Comparison of ENCODE assay signal across 8 mouse cellular contexts in genomic region chr6:106768640-106769289, GRCm38 (mm10). TPM values are rescaled to one million over a fixed set of nuclear protein-coding genes. Genes with fewer than 3 reads are reported as not detected.
DNase-seq lines count a peak whose midpoint lies in the region; ATAC-seq and TF ChIP-seq lines count a peak whose summit lies in the region.

TSS of gene Trnt1 (plus strand) at chr6:106769120.

- H3K27me3 ChIP-seq in forebrain, embryonic 15.5 days: no peaks in the 10 kb centered on the region

- H3K4me2 ChIP-seq in forebrain, embryonic 15.5 days (replicated peaks): peak within 1 kb of the TSS; percentile 64

- peaks cover 6% of the 10 kb centered on the region for H3K36me3 ChIP-seq in ES-E14 (ENCODE audit: control insufficient read depth, insufficient read depth, low read length, poor library complexity, severe bottlenecking)
- H3K36me3 ChIP-seq in forebrain, embryonic 15.5 days: peaks cover 14% of the 10 kb centered on the region

- H3K4me3 ChIP-seq in ES-E14 (ENCODE audit: insufficient read depth in 1 of 2, low read depth in 1 of 2, low read length in 2 of 2, poor library complexity in 1 of 2, severe bottlenecking in 1 of 2): peak within 1 kb of the TSS; percentile 93
- peak within 1 kb of the TSS; percentile 74 for H3K4me3 ChIP-seq in forebrain, embryonic 15.5 days
- H3K4me3 ChIP-seq in lung, adult 2 months (replicated peaks; ENCODE audit: extremely low read depth, low read depth, low read length): peak within 1 kb of the TSS; percentile 95

- H3K9ac ChIP-seq in ES-E14 (ENCODE audit: insufficient read depth, low read depth, low read length, poor library complexity, severe bottlenecking): peak within 1 kb of the TSS; percentile 93
- H3K9ac ChIP-seq in forebrain, embryonic 15.5 days (replicated peaks): peak within 1 kb of the TSS; percentile 50

- WGBS in forebrain, embryonic 15.5 days: 9% methylated on average over 35 of the region's 35 CpGs
- 7% methylated on average over 35 of the region's 35 CpGs for WGBS in lung, adult 2 months

- peak; percentile 85; the same call in 1 of the 2 replicates for TF ChIP-seq POLR2A in lung, adult 2 months (IDR thresholded peaks at IDR 0.05; ENCODE audit: borderline replicate concordance, extremely low read depth, low read depth, low read length)

- intact Hi-C loops in heart, postnatal 25 days (cut with DNase I): loop anchor here (2.0 kb wide), 1 partner anchor 32 kb away; the partner anchor contains the start of gene Crbn

- H3K27ac ChIP-seq in ES-E14 (ENCODE audit: insufficient read depth, low read depth, low read length, poor library complexity, severe bottlenecking): peak within 1 kb of the TSS; percentile 53; the same call in 1 of the 2 replicates
- H3K27ac ChIP-seq in forebrain, embryonic 15.5 days (replicated peaks): no peak within 1 kb of the TSS; the same call in 1 of the 2 replicates

- H3K9me3 ChIP-seq in ES-E14 (ENCODE audit: control insufficient read depth, insufficient read depth, low read depth, low read length): no peaks in the 10 kb centered on the region
- H3K9me3 ChIP-seq in forebrain, embryonic 15.5 days: no peaks in the 10 kb centered on the region

- in situ Hi-C loops in ES-E14 (cut with MboI; ENCODE audit: low sequenced_read_pairs in 2 of 2, unreplicated experiment in 2 of 2): no loop called here

- no peak for TF ChIP-seq CTCF in lung, adult 2 months (IDR thresholded peaks at IDR 0.05; ENCODE audit: insufficient read depth, low read length)

- H3K4me1 ChIP-seq in ES-E14 (ENCODE audit: control insufficient read depth in 2 of 2, insufficient read depth in 2 of 2, low read length in 2 of 2, poor library complexity in 1 of 2): peaks cover 0 to 2% of the 10 kb centered on the region in 2 experiments; a peak in 1 of 4 replicates
- peaks cover 14% of the 10 kb centered on the region for H3K4me1 ChIP-seq in forebrain, embryonic 15.5 days
- peaks cover 7% of the 10 kb centered on the region; the same call in 1 of the 2 replicates for H3K4me1 ChIP-seq in lung, adult 2 months (ENCODE audit: control insufficient read depth, insufficient read depth, low read length)

- DNase-seq in ES-E14 (ENCODE audit: low read depth, low spot score): peak; percentile 93
- DNase-seq in cerebellum, adult 11-12 months: peak; percentile 96
- peak; percentile 93 for DNase-seq in heart, postnatal 25 days (ENCODE audit: low spot score)
- DNase-seq in layer of hippocampus, adult 18-20 months (ENCODE audit: low spot score in 2 of 2): peak; percentile 93 to 98
- DNase-seq in lung, adult 2 months: peak; percentile 96
- DNase-seq in thymus, adult 18-20 months: peak; percentile 91 to 95

- ATAC-seq in forebrain, embryonic 15.5 days (replicated peaks): peak; percentile 100
- peak; percentile 100 for ATAC-seq in neutrophil, adult 5-6 weeks (ENCODE audit: extremely low read depth, insufficient number of reproducible peaks, low FRiP score, poor library complexity, severe bottlenecking)

TF ChIP-seq in ES-E14, 5 proteins besides CTCF, POLR2A, EP300 and RAD21:
- TF ChIP-seq HCFC1 (IDR thresholded peaks at IDR 0.05; ENCODE audit: borderline replicate concordance, insufficient read depth, low read length): peak; percentile 76; the same call in 1 of the 2 replicates
- TF ChIP-seq ZC3H11A (IDR thresholded peaks at IDR 0.05; ENCODE audit: borderline replicate concordance, low read depth, low read length): no peak
- peak; percentile 59; the same call in 1 of the 2 replicates for TF ChIP-seq CHD2 (IDR thresholded peaks at IDR 0.05; ENCODE audit: low read depth, low read length)
- TF ChIP-seq ZNF384 (IDR thresholded peaks at IDR 0.05; ENCODE audit: low read depth, low read length): peak; percentile 56; the same call in 1 of the 2 replicates
- TF ChIP-seq MAFK (IDR thresholded peaks at IDR 0.05; ENCODE audit: insufficient read depth, low read depth, low read length): no peak

RNA-seq across cellular contexts. Expression of gene Trnt1, which starts in this region (rescaled TPM):
- total RNA-seq in ES-E14 (2012; rRNA removed): 55.3 and 72.9 TPM in 2 replicates
- polyA plus RNA-seq in forebrain, embryonic 15.5 days (2015; fragmentation: Nextera tagmentation; extraction: Ambion mirVana): 67.4 and 71.6 TPM in 2 replicates
- 10 to 100 TPM; 29.5 to 32.6 TPM for total RNA-seq in heart, postnatal 25 days (2021)
- total RNA-seq in layer of hippocampus, adult 18-20 months (2021): 10 to 100 TPM; 51.9 to 55.7 TPM
- 4.8 and 8.4 TPM in 2 replicates for polyA plus RNA-seq in lung, adult 2 months (2012; rRNA removed)
- 93.4 and 106 TPM in 2 replicates for total RNA-seq in neutrophil, adult 5-6 weeks (2017)
